Mouse (Mus musculus) liver (tissue): ENCODE results near the gene Zranb3.

ENCODE experiments used
- DNase-seq: peaks from one replicate; pipeline ENCODE4 v3.0.0-alpha.2; 2020; ENCODE audit warnings: mixed read lengths

Gene Zranb3

DNA sequence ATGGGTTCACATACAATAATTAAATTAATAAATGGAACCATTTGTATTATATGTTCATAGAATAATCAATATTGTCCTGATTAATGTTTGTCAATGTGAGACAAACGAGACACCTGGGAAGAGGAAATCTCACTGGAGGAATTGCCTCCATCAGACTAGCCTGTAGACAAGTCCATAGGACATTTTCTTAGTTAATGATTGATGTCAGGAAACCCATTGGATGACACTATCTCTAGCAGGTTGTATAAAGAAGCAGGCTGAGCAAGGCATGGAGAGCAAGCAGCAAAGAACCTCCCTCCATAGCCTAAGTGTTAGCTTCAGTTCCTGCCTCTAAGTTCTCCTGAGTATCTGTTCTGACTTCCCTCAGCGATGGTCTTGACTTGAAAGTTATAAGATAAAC lies 169.4 kb downstream of the Zranb3 start:
- DNase-seq = no peak

DNA sequence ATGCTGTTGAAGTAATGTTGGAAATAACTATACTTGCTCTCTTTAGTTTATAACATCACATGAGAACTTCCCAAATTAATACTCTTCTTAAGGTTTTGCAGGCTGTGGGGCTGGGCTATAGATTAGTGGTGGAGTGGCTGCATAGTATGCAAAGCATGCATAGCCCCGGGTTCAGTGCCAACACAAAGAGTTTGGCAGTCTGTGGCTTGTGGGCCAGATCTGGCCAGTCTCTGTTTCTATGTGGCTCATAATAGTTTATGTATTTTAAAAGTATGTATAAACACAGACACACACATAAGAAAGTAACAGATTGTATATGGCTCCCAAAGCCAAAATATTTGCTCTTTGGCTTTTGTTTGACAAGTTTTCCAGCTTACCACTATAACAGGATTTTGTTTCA lies 187.0 kb downstream of the Zranb3 start:
- DNase-seq = no peak

DNA sequence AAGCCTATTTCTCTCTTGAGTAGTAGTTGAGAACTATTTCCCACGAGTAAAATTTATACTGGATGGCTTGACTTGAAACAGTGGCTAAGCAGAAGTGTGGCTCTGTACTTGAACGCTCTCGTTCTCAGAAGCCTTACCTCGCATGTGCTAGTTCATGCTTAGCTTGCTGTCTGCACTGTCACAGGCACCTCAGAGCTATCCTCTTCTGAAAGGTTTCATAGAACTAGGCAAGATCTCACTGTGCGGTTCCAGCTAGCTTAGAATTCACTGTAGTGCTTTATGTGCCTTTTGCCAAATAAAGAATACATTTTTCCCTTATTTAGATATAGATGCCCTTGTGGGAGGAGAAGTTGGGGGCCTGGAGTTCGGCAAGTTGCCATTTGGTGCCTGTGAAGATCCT lies 187.5 kb downstream of the Zranb3 start:
- DNase-seq = no peak

DNA sequence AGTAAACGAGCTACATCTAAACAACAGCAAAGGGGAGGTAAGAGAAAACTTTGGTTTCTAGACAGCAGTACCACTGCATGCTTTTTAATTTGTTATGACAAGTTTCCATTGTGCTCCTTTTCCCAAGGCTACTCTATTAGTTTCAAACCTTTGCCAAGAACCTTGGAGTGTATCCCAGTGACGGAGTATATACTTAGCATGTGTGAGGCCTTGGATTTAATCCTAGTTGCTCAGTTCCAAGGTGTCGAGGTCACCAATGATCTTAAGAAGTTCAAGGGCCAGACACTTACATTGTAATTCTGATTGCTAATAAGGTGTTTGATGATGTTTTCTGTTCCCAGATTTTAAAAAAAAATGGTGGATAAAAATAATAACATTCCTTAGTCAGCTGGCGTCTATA lies 189.7 kb downstream of the Zranb3 start:
- no peak for DNase-seq

DNA sequence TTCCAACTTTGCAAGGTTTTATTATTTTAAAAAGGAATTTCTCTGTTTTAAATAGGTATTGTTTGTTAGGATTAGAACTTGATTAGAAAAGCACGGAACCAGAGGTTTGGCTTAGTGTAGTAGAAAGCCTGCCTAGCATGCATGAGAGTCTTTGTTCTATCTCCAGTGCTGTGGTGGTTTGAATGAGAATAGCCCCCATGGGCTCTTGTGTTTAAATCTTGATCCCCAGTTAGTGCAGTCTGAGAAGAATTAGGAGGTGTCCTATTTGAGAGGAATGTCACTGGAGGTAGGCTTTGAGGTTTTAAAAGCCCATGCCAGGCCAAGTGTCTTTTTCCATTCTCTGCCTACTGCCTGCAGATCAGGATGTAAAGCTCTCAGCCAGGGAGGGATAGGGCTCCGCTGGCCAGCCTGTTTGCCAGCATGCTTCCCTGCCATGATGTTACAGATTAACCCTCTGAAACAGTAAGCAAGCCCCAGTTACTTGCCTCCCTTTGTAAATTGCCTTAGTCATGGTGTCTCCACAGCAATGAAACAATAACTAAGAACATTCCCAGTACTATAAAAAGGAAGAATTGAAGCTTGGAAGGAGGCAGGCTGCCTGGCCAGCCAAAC lies 198.0 kb downstream of the Zranb3 start:
- no peak for DNase-seq
